Mouse (Mus musculus): ENCODE results near the gene March2.

The March2 gene

GRCm38 (mm10) chr17:33637516-33638276, 80.8 kb downstream of the March2 start, which contains the start of gene Pram1:
TSS of gene Pram1 (plus strand) at chr17:33638056.
- DNase-seq (ENCODE audit: low spot score in 2 of 2) = no peak

- DNase-seq (ENCODE audit: low spot score in 2 of 2) = no peak
These were observed 81.4 kb downstream of the March2 start for GRCm38 (mm10) chr17:33637038-33637437.
